Mouse (Mus musculus): ENCODE measurements around the gene Reck. TPM values are rescaled to one million over a fixed set of nuclear protein-coding genes. Genes with fewer than 3 reads are reported as not detected.

Reck gene
- polyA plus RNA-seq, 2 experiments = 1.6 to 1.7 TPM

DNA sequence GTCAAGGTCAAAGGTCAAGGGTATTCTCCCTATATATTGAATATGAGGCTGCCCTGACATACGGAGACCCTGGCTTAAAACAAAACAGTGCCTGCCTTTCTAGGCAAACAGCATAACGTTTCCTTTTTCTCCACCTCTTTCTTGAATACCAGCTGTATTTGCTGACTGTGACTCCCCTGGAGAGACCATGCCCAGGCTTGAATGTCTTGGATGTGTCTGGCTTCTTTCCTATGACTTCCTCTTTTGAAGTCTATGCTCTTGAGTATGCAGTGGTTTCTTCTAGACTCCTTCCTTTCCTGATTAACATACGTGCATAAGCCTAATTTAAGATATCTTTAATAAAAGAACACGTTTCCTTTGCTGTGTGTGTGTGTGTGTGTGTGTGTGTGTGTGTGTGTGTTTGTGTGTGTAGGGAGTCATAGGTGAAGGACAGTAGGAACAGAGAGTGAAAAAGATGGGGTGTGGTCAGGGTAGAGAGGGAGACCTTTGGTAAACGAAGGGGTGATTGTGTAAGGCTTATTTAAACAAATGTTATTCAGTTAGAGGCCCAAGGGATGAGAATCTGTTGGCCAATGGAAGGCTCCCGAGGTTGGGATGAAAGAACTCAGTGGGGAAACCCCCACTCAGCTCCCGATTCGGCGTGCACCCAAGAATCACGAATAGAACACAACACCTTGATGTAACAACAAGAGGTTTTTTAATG, 99.7 kb downstream of the Reck start:
- no peaks in the 10 kb centered on the region for H3K9me3 ChIP-seq (ENCODE audit: control insufficient read depth, low read length)
- no peaks in the 10 kb centered on the region; the same call in 1 of the 2 replicates for H3K36me3 ChIP-seq (replicated peaks; ENCODE audit: control insufficient read depth, insufficient read depth, low read depth)
- H3K9ac ChIP-seq (replicated peaks) = no peak overlapping the region
- no peak for DNase-seq (ENCODE audit: low read depth in 3 of 3, low spot score in 3 of 3)
- no peak for TF ChIP-seq EP300 (IDR thresholded peaks at IDR 0.05; ENCODE audit: low read depth)
- no peak for TF ChIP-seq CTCF (IDR thresholded peaks at IDR 0.05; ENCODE audit: low read depth)
- peaks cover 6 to 25% of the 10 kb centered on the region in 2 experiments; a peak in 3 of 4 replicates for H3K4me1 ChIP-seq (replicated peaks; ENCODE audit: control insufficient read depth in 2 of 2, insufficient read depth in 2 of 2, low read length in 1 of 2)
- peak; percentile 60; the same call in 1 of the 2 replicates for ATAC-seq (ENCODE audit: insufficient read depth)
- H3K4me3 ChIP-seq (ENCODE audit: insufficient read depth in 1 of 2, low read depth in 2 of 2, low read length in 2 of 2) = no peak overlapping the region
- H3K4me2 ChIP-seq (ENCODE audit: low read depth) = no peak overlapping the region
- 61% methylated on average over 10 of the region's 10 CpGs for WGBS (ENCODE audit: insufficient replicate concordance)
- H3K27me3 ChIP-seq (ENCODE audit: control insufficient read depth, insufficient read depth, low read length) = no peaks in the 10 kb centered on the region
- H3K27ac ChIP-seq = no peak overlapping the region; the same call in 1 of the 2 replicates

DNA sequence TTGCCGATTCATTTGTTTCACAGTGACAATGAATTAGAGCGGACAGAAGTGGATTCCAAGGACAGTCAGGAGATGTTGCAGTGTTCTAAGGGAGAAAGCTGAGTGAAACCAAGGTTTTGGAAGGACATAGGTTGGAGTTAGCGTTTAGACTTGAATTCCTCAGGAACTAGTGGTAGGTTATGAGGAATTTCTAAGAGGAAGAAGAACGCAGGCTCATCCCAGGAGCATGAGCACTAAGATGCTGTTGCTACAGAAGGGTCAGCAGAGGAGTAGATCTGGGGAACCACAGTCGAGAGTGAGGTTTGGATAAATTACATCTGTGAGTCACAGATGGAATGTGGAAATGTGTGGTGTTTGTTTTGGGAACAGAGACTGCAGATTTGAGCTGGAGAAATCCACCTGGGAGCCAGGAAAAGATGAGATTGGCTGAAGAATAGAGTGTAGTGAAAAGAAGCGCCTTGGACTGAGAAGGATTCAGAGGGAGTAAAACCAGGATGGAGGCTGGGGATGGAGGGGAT, 101.0 kb downstream of the Reck start:
- H3K9ac ChIP-seq (replicated peaks) = no peak overlapping the region
- no peaks in the 10 kb centered on the region for H3K9me3 ChIP-seq (ENCODE audit: control insufficient read depth, low read length)
- no peak for TF ChIP-seq EP300 (IDR thresholded peaks at IDR 0.05; ENCODE audit: low read depth)
- TF ChIP-seq CTCF (IDR thresholded peaks at IDR 0.05; ENCODE audit: low read depth) = no peak
- H3K36me3 ChIP-seq (replicated peaks; ENCODE audit: control insufficient read depth, insufficient read depth, low read depth) = no peaks in the 10 kb centered on the region; the same call in 1 of the 2 replicates
- DNase-seq (ENCODE audit: low read depth in 3 of 3, low spot score in 3 of 3) = no peak
- 79% methylated on average over 6 of the region's 6 CpGs for WGBS (ENCODE audit: insufficient replicate concordance)
- H3K4me2 ChIP-seq (ENCODE audit: low read depth) = no peak overlapping the region
- no peak overlapping the region for H3K4me3 ChIP-seq (ENCODE audit: insufficient read depth in 1 of 2, low read depth in 2 of 2, low read length in 2 of 2)
- peaks cover 6 to 25% of the 10 kb centered on the region in 2 experiments; a peak in 3 of 4 replicates for H3K4me1 ChIP-seq (replicated peaks; ENCODE audit: control insufficient read depth in 2 of 2, insufficient read depth in 2 of 2, low read length in 1 of 2)
- H3K27ac ChIP-seq = no peak overlapping the region
- no peak for ATAC-seq (ENCODE audit: insufficient read depth)
- no peaks in the 10 kb centered on the region for H3K27me3 ChIP-seq (ENCODE audit: control insufficient read depth, insufficient read depth, low read length)

DNA sequence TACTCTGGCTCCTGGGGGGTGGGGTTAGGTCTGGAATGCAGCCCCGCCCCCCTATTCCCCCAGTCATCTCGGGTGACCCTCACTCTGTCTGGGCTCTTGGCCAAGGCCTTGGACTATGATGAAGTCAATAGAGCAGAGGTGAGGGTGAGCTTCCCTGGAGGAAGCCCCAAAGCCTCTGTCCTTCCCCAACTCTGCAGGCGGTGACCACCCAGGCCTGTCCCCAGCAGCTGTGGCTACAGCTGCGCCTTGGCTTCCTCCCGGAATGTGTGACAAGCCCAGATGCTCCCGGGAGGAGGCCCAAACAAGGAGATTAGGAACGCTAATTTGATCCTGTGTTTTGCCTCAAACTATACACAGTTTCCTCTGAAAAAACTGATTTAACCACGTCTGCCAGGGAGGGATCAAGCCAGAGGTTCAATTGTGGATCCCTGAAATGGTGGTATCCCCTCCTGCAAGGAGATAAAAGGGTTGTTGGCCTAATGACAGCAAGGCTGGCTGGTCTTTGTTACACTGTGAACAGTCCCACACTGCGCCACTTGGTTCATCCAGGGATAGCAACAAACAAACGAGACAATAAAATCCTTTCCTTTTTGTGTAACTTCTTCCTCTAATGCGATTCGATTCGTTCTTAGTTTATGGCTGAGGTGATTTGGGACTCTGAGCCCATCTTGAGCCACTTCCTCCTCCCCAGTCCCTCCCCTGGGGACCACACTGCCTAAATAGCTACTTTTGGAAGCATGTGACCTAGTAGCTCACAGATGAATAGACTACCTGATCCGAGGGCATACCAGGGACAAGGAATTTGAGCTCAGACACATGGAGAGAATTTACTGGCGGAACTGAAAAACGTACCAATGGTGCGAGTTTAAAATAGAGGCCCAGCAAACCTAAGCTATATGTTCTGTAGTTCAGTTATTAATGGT, 103.5 kb downstream of the Reck start:
- no peaks in the 10 kb centered on the region for H3K27me3 ChIP-seq (ENCODE audit: control insufficient read depth, insufficient read depth, low read length)
- TF ChIP-seq CTCF (IDR thresholded peaks at IDR 0.05; ENCODE audit: low read depth) = no peak
- no peak for TF ChIP-seq EP300 (IDR thresholded peaks at IDR 0.05; ENCODE audit: low read depth)
- DNase-seq (ENCODE audit: low read depth in 3 of 3, low spot score in 3 of 3) (no peak), ATAC-seq (ENCODE audit: insufficient read depth) (no peak)
- H3K4me1 ChIP-seq (replicated peaks; ENCODE audit: control insufficient read depth in 2 of 2, insufficient read depth in 2 of 2, low read length in 1 of 2) = peaks cover 0 to 14% of the 10 kb centered on the region in 2 experiments; a peak in 2 of 4 replicates
- H3K9ac ChIP-seq (replicated peaks) = no peak overlapping the region
- H3K9me3 ChIP-seq (ENCODE audit: control insufficient read depth, low read length) = no peaks in the 10 kb centered on the region
- no peak overlapping the region for H3K4me2 ChIP-seq (ENCODE audit: low read depth)
- no peak overlapping the region for H3K4me3 ChIP-seq (ENCODE audit: insufficient read depth in 1 of 2, low read depth in 2 of 2, low read length in 2 of 2)
- H3K36me3 ChIP-seq (replicated peaks; ENCODE audit: control insufficient read depth, insufficient read depth, low read depth) = no peaks in the 10 kb centered on the region; the same call in 1 of the 2 replicates
- no peak overlapping the region for H3K27ac ChIP-seq
- 59% methylated on average over 17 of the region's 17 CpGs for WGBS (ENCODE audit: insufficient replicate concordance)

DNA sequence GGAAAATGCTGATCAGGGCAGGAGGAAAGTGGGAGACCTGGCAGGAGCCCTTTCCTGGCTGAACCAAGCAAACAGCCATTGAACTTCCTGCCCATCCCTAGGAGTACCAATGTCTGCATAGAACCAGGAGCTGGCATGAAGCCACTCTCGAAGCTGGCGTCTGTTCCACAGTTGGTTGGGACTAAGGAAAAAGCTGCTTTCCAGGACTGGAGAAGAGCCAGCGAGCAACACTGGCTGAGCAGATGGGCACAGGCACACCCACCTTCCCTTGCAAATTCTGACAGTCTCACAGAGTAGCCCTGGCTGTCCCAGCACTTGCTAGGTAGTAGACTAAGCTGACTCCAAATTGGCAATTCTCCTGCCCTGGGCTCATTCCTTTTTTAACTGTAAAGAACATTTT, 104.4 kb downstream of the Reck start:
- DNase-seq (ENCODE audit: low read depth in 3 of 3, low spot score in 3 of 3) = no peak
- Histone ChIP-seq H3K4me3 (ENCODE audit: insufficient read depth in 1 of 2, low read depth in 2 of 2, low read length in 2 of 2) (no peak overlapping the region), H3K36me3 (replicated peaks; ENCODE audit: control insufficient read depth, insufficient read depth, low read depth) (no peaks in the 10 kb centered on the region; the same call in 1 of the 2 replicates), H3K4me1 (replicated peaks; ENCODE audit: control insufficient read depth in 2 of 2, insufficient read depth in 2 of 2, low read length in 1 of 2) (peaks cover 0 to 8% of the 10 kb centered on the region in 2 experiments; a peak in 2 of 4 replicates), H3K4me2 (ENCODE audit: low read depth) (no peak overlapping the region), H3K27ac (no peak overlapping the region), H3K27me3 (ENCODE audit: control insufficient read depth, insufficient read depth, low read length) (no peaks in the 10 kb centered on the region), H3K9me3 (ENCODE audit: control insufficient read depth, low read length) (no peaks in the 10 kb centered on the region), H3K9ac (replicated peaks) (no peak overlapping the region)
- 76% methylated on average over 3 of the region's 3 CpGs for WGBS (ENCODE audit: insufficient replicate concordance)
- ATAC-seq (ENCODE audit: insufficient read depth) = no peak
- TF ChIP-seq CTCF (IDR thresholded peaks at IDR 0.05; ENCODE audit: low read depth) = no peak
- TF ChIP-seq EP300 (IDR thresholded peaks at IDR 0.05; ENCODE audit: low read depth) = no peak

Measured in liver, embryonic 14.5 days (tissue).